ENCODE assay signal across 19 mouse cellular contexts in the genomic region with DNA sequence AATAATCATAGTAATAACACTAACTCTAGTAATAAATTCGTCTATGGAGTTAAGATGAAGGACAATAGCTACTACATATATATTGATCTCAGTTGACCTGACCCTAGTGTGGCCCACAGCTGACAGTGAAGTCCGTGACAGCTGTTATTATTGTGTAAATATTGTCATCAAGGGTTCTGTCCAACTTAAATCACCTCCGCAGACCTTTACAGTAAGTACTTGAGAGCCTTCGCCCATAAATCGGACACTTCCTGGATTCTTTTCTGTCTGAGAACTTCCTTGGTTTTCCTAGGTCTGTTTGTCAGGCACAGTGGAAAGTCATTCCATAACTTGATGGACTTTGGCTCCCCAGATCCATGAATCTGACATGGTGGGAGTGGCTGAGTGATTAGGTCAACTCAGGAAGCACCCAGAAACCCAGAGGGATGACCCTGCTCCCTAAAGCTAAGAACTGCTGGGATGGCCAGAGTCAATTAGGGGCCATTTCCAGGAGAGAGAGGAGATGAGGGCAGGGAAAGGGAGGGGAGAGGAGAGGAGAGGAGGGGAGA. TPM values are rescaled to one million over a fixed set of nuclear protein-coding genes. Genes with fewer than 3 reads are reported as not detected.
"Had no signal": no experiment of that assay in that cellular context is flagged by ENCODE, and none has a peak within 500 bp of the region (broad histone marks: within the 10 kb centered on the region; RNA-seq: fewer than 3 reads in every experiment).

No protein-coding gene starts in this region.

- H3K4me3 ChIP-seq: midbrain, embryonic 10.5 days; midbrain, embryonic 13.5 days; midbrain, embryonic 15.5 days; myocyte; neural tube, embryonic 13.5 days; neural tube, embryonic 15.5 days had no signal

- H3K9me3 ChIP-seq: midbrain, embryonic 10.5 days; midbrain, embryonic 13.5 days; midbrain, embryonic 15.5 days; neural tube, embryonic 13.5 days; neural tube, embryonic 15.5 days had no signal

- DNase-seq: lung, adult 18-20 months; lung, embryonic 14.5 days; lung, postnatal 10 days; lung, postnatal 4 days; retina, postnatal 1 day; right cerebral cortex, adult 18-20 months; right cerebral cortex, postnatal 25 days; right cerebral cortex, postnatal 4 days; spleen, adult 18-20 months; thymus, adult 18-20 months; thymus, postnatal 25 days; thymus, postnatal 4 days had no signal

- H3K27me3 ChIP-seq: midbrain, embryonic 15.5 days; neural tube, embryonic 13.5 days; neural tube, embryonic 15.5 days had no signal

- H3K4me2 ChIP-seq: lung, embryonic 14.5 days; midbrain, embryonic 13.5 days; midbrain, embryonic 15.5 days; neural tube, embryonic 13.5 days; neural tube, embryonic 15.5 days had no signal

- H3K9ac ChIP-seq: lung, embryonic 14.5 days; midbrain, embryonic 13.5 days; midbrain, embryonic 15.5 days; neural tube, embryonic 13.5 days; neural tube, embryonic 15.5 days had no signal

- ATAC-seq: midbrain, embryonic 13.5 days; midbrain, embryonic 15.5 days had no signal

- H3K36me3 ChIP-seq: midbrain, embryonic 10.5 days; midbrain, embryonic 15.5 days had no signal

- H3K27ac ChIP-seq: midbrain, embryonic 10.5 days; midbrain, embryonic 13.5 days; midbrain, embryonic 15.5 days had no signal

RNA-seq across cellular contexts. Expression of gene Dscaml1, which starts 17.9 kb away (rescaled TPM):
- polyA plus RNA-seq: liver, embryonic 16.5 days; myocyte had no signal
